Mouse (Mus musculus) spleen, adult 2 months (tissue): ENCODE data around the gene Smyd1. TPM values are rescaled to one million over a fixed set of nuclear protein-coding genes. Genes with fewer than 3 reads are reported as not detected.

Source experiments
- DNase-seq, 2 experiments: peaks; one replicate each; pipeline versions ENCODE4 v3.0.0 to v3.0.0-alpha.2; 2012 to 2021; ENCODE audit warnings: low spot score in 2 of 2, low read depth in 1 of 2
- H3K27ac ChIP-seq: fragments of 200-500 bp; 2 replicates; pipeline ENCODE4 v1.5.1; 2012; ENCODE audit warnings: low read length, inconsistent platforms; ENCODE audit not compliant: insufficient read depth
- H3K27me3 ChIP-seq: fragments of 200-500 bp; 2 replicates; pipeline ENCODE4 v1.6.1; 2012; ENCODE audit warnings: mild to moderate bottlenecking, moderate library complexity, low read length, inconsistent platforms; ENCODE audit not compliant: control insufficient read depth, insufficient read depth
- H3K36me3 ChIP-seq: fragments of 200-500 bp; 2 replicates; pipeline ENCODE4 v1.6.1; 2012; ENCODE audit warnings: mild to moderate bottlenecking, low read length, inconsistent platforms; ENCODE audit not compliant: control insufficient read depth, insufficient read depth
- H3K4me1 ChIP-seq: fragments of 200-500 bp; 2 replicates; pipeline ENCODE4 v1.6.1; 2011; ENCODE audit warnings: inconsistent platforms; ENCODE audit not compliant: control insufficient read depth, insufficient read depth, insufficient read length
- H3K4me3 ChIP-seq: fragments of 200-500 bp; 2 replicates; pipeline ENCODE4 v1.5.1; 2011; ENCODE audit warnings: mild to moderate bottlenecking, inconsistent platforms; ENCODE audit not compliant: insufficient read depth, insufficient read length; ENCODE audit errors: extremely low read depth
- CTCF ChIP-seq: fragments of 200-500 bp; IDR thresholded peaks from 2 replicates; pipeline ENCODE4 v1.5.1; 2011; ENCODE audit warnings: mild to moderate bottlenecking, inconsistent platforms; ENCODE audit not compliant: insufficient read depth, insufficient read length, insufficient replicate concordance; ENCODE audit errors: extremely low read depth
- POLR2A ChIP-seq: fragments of 200-500 bp; IDR thresholded peaks from 2 replicates; pipeline ENCODE4 v1.6.1; 2011; ENCODE audit warnings: low read depth, low read length, inconsistent platforms
- WGBS: fragments of 180-500 bp; shearing (Covaris S2); methylation state at CpG from one replicate; pipeline ENCODE4 v1.1.7; 2018; 5-methylcytosine and 5-hydroxymethylcytosine counted together
- polyA plus RNA-seq: library from polyadenylated mRNA; depleted of rRNA; stranded (reverse); fragments of >200 nt; gene quantifications from 2 replicates; pipeline ENCODE4 v1.2.3, GENCODE M21; 2012

The Smyd1 gene
- polyA plus RNA-seq, 1 experiment: 0.48 TPM

DNA sequence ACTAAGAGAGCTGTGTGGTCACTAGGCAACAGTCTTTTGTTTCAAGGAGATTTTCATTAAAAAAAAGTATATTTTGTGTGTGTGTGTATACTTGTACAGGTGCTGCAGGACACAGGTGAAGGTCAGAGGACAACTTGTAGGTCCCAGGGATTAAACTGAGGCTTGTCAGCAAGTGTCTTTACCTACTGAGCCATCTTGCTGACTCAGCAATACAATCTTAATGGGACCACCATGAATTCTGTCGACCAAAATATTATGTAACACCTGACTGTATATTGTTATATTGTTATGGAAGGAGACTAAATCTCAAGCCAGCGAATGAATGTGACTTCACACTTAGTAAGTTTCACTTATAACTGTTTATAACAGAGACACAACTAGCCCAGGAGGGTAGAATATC is 24.0 kb downstream of the Smyd1 start:
- Histone ChIP-seq H3K4me3 (no peak overlapping the region), H3K27ac (no peak overlapping the region), H3K27me3 (no peaks in the 10 kb centered on the region), H3K4me1 (no peaks in the 10 kb centered on the region), H3K36me3 (no peaks in the 10 kb centered on the region)
- 68% methylated on average over 2 of the region's 2 CpGs for WGBS
- DNase-seq: no peak
- TF ChIP-seq CTCF: no peak
- TF ChIP-seq POLR2A: no peak

DNA sequence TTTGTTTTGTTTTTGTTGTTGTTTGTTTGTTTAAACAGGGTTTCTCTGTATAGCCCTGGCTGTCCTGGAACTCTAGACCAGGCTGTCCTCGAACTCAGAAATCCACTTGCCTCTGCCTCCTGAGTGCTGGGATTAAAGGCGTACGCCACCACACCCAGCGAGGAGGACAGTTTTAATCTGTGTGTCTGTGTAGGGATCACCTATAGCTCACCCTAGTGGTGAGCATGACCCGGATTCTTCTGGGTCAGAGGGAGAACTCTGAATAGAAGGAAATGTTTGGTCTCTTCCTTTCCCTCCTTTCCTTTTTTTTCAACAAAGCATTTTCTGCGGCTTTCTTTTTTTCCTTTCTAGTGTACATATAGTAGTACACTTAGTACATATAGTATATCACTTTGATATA is 26.7 kb downstream of the Smyd1 start:
- no peak for DNase-seq

GRCm38 (mm10) chr6:71293509-71293908 is 28.5 kb downstream of the Smyd1 start:
- Histone ChIP-seq H3K36me3 (no peaks in the 10 kb centered on the region), H3K4me3 (no peak overlapping the region), H3K4me1 (no peaks in the 10 kb centered on the region), H3K27me3 (no peaks in the 10 kb centered on the region), H3K27ac (no peak overlapping the region)
- no peak for DNase-seq
- no peak for TF ChIP-seq POLR2A
- no peak for TF ChIP-seq CTCF
- WGBS: 74% methylated on average over 14 of the region's 14 CpGs

More for the DNA sequence above, 26.7 kb downstream of the Smyd1 start:
- no peak for TF ChIP-seq CTCF
- TF ChIP-seq POLR2A: no peak
- no peaks in the 10 kb centered on the region for H3K36me3 ChIP-seq
- H3K27me3 ChIP-seq: no peaks in the 10 kb centered on the region
- no peak overlapping the region for H3K27ac ChIP-seq
- H3K4me1 ChIP-seq: no peaks in the 10 kb centered on the region
- 77% methylated on average over 6 of the region's 6 CpGs for WGBS
- no peak overlapping the region for H3K4me3 ChIP-seq

GRCm38 (mm10) chr6:71279418-71279817 is 42.6 kb downstream of the Smyd1 start:
- DNase-seq: no peak
- no peak overlapping the region for H3K27ac ChIP-seq
- no peaks in the 10 kb centered on the region; the same call in 1 of the 2 replicates for H3K4me1 ChIP-seq
- TF ChIP-seq CTCF (no peak), POLR2A (no peak)
- 34% methylated on average over 1 of the region's 1 CpGs for WGBS
- H3K36me3 ChIP-seq: peaks cover 4% of the 10 kb centered on the region
- no peaks in the 10 kb centered on the region for H3K27me3 ChIP-seq
- no peak overlapping the region for H3K4me3 ChIP-seq

GRCm38 (mm10) chr6:71274621-71275020 is 47.4 kb downstream of the Smyd1 start:
- DNase-seq: no peak
- no peak for TF ChIP-seq POLR2A
- no peak for TF ChIP-seq CTCF
- peaks cover 6% of the 10 kb centered on the region; the same call in 1 of the 2 replicates for H3K4me1 ChIP-seq
- no peak overlapping the region for H3K27ac ChIP-seq
- no peaks in the 10 kb centered on the region for H3K27me3 ChIP-seq
- WGBS: 83% methylated on average over 1 of the region's 1 CpGs
- H3K36me3 ChIP-seq: no peaks in the 10 kb centered on the region
- H3K4me3 ChIP-seq: no peak overlapping the region

GRCm38 (mm10) chr6:71273715-71274114 is 48.3 kb downstream of the Smyd1 start:
- WGBS: 90% methylated on average over 1 of the region's 1 CpGs
- peaks cover 6% of the 10 kb centered on the region; the same call in 1 of the 2 replicates for H3K4me1 ChIP-seq
- no peak for DNase-seq
- no peaks in the 10 kb centered on the region for H3K27me3 ChIP-seq
- H3K36me3 ChIP-seq: no peaks in the 10 kb centered on the region
- H3K4me3 ChIP-seq: no peak overlapping the region
- TF ChIP-seq POLR2A (no peak), CTCF (no peak)
- H3K27ac ChIP-seq: no peak overlapping the region

- TF ChIP-seq POLR2A (no peak), CTCF (no peak)
- H3K27ac ChIP-seq: peak overlapping the region; percentile 97
- no peak for DNase-seq
- H3K4me3 ChIP-seq: peak overlapping the region; percentile 99
- H3K4me1 ChIP-seq: peaks cover 6% of the 10 kb centered on the region; the same call in 1 of the 2 replicates
- WGBS: 2% methylated on average over 11 of the region's 11 CpGs
- no peaks in the 10 kb centered on the region for H3K27me3 ChIP-seq
- no peaks in the 10 kb centered on the region for H3K36me3 ChIP-seq
Observed at GRCm38 (mm10) chr6:71272316-71272741, 49.7 kb downstream of the Smyd1 start.
